Mouse (Mus musculus) liver, embryonic 11.5 days (tissue): ENCODE results near the gene Bmp15. TPM values are rescaled to one million over a fixed set of nuclear protein-coding genes. Genes with fewer than 3 reads are reported as not detected.

Experiments
- polyA plus RNA-seq: library from polyadenylated mRNA; unstranded; fragments of >200 nt; fragmentation: Nextera tagmentation; extraction: Ambion mirVana; gene quantifications from 2 replicates; pipeline ENCODE4 v1.2.1, GENCODE M21; 2014

Bmp15 gene
- polyA plus RNA-seq, 1 experiment from 2014 or later: not detected

Other genes with a start within 250 kb of the Bmp15 start
- not detected in 2 replicates for gene AU022751, start 237.3 kb downstream of the Bmp15 start, polyA plus RNA-seq
- 2.2 and 3.1 TPM in 2 replicates for gene Nudt10, start 147.7 kb downstream of the Bmp15 start, polyA plus RNA-seq
- 2.8 and 3.0 TPM in 2 replicates for gene Shroom4, start 79.1 kb upstream of the Bmp15 start, polyA plus RNA-seq